Mouse (Mus musculus) cerebellum, adult 2 months (tissue): Measurements from ENCODE around the gene St6galnac5. TPM values are rescaled to one million over a fixed set of nuclear protein-coding genes. Genes with fewer than 3 reads are reported as not detected.

Source experiments
- DNase-seq, 2 experiments: peaks; one replicate each; pipeline ENCODE4 v3.0.0; 2021
- H3K27ac ChIP-seq: fragments of 200-500 bp; 2 replicates; pipeline ENCODE4 v1.5.1; 2012; ENCODE audit warnings: low read length, control low read depth, inconsistent platforms; ENCODE audit not compliant: insufficient read depth
- H3K27me3 ChIP-seq: fragments of 200-500 bp; 2 replicates; pipeline ENCODE4 v1.6.1; 2012; ENCODE audit warnings: inconsistent platforms, mild to moderate bottlenecking, low read length, moderate library complexity; ENCODE audit not compliant: control insufficient read depth, insufficient read depth
- H3K4me1 ChIP-seq: fragments of 200-500 bp; 2 replicates; pipeline ENCODE4 v1.6.1; 2011; ENCODE audit warnings: low read length; ENCODE audit not compliant: control insufficient read depth, insufficient read depth
- H3K4me3 ChIP-seq: fragments of 200-500 bp; replicated peaks from 2 replicates; pipeline ENCODE3; 2011; ENCODE audit warnings: mild to moderate bottlenecking, low read depth, low read length, control low read depth; ENCODE audit not compliant: insufficient read depth
- CTCF ChIP-seq: fragments of 200-500 bp; IDR thresholded peaks from 2 replicates; pipeline ENCODE4 v1.5.1; 2011; ENCODE audit warnings: low read depth, mild to moderate bottlenecking, control low read depth, low read length, moderate library complexity, borderline replicate concordance; ENCODE audit not compliant: insufficient read depth
- POLR2A ChIP-seq: fragments of 200-500 bp; IDR thresholded peaks from 2 replicates; pipeline ENCODE4 v1.6.1; 2011; ENCODE audit warnings: low read length, control low read depth, borderline replicate concordance; ENCODE audit not compliant: insufficient read depth
- WGBS: fragments of 180-500 bp; shearing (Covaris S2); methylation state at CpG from one replicate; pipeline ENCODE4 v1.1.7; 2018; 5-methylcytosine and 5-hydroxymethylcytosine counted together
- polyA plus RNA-seq: library from polyadenylated mRNA; depleted of rRNA; stranded (reverse); fragments of >200 nt; gene quantifications from 2 replicates; pipeline ENCODE4 v1.2.3, GENCODE M21; 2012

Gene St6galnac5
- polyA plus RNA-seq, 1 experiment: 4.5 TPM

DNA sequence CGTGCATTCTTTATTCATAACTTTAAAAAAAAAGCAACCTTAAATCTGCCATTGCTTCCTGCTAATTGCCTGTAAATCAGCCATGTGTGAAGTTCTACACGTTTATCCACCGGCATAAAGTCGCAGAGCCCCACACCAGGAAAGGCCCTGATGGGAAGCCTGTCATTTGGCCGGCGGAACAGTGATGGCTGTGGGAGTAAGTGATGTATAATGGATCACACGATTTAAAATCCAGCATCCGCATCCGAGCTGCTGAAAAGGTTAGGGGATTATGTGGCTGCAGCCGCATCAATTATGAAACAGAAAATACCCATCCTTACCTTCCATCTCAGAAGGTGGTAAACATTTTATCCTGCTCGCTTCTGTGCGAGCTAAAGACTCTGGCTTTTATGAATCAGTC lies 110.0 kb downstream of the St6galnac5 start:
- H3K27ac ChIP-seq: no peak overlapping the region
- 64% methylated on average over 12 of the region's 12 CpGs for WGBS
- H3K27me3 ChIP-seq: no peaks in the 10 kb centered on the region
- DNase-seq: no peak
- peaks cover 11% of the 10 kb centered on the region for H3K4me1 ChIP-seq
- TF ChIP-seq CTCF (no peak), POLR2A (no peak)
- no peak overlapping the region for H3K4me3 ChIP-seq

GRCm38 (mm10) chr3:152867654-152868525 lies 114.2 kb downstream of the St6galnac5 start:
- H3K27me3 ChIP-seq: no peaks in the 10 kb centered on the region
- no peak overlapping the region for H3K4me3 ChIP-seq
- peaks cover 11% of the 10 kb centered on the region for H3K4me1 ChIP-seq
- H3K27ac ChIP-seq: no peak overlapping the region
- TF ChIP-seq CTCF: no peak
- 26% methylated on average over 12 of the region's 12 CpGs for WGBS
- DNase-seq: peak; percentile 14 to 26

- Histone ChIP-seq H3K4me1 (peaks cover 11% of the 10 kb centered on the region), H3K4me3 (no peak overlapping the region), H3K27me3 (no peaks in the 10 kb centered on the region), H3K27ac (no peak overlapping the region)
- no peak for DNase-seq
- 91% methylated on average over 22 of the region's 22 CpGs for WGBS
- TF ChIP-seq CTCF (no peak), POLR2A (no peak)
Observed at GRCm38 (mm10) chr3:152866035-152866965, 115.7 kb downstream of the St6galnac5 start.

- H3K4me1 ChIP-seq: no peaks in the 10 kb centered on the region
- 79% methylated on average over 1 of the region's 1 CpGs for WGBS
- TF ChIP-seq POLR2A (no peak), CTCF (no peak)
- H3K27ac ChIP-seq: no peak overlapping the region
- H3K27me3 ChIP-seq: no peaks in the 10 kb centered on the region
- no peak overlapping the region for H3K4me3 ChIP-seq
- DNase-seq: no peak
Observed at GRCm38 (mm10) chr3:152861978-152862377, 120.1 kb downstream of the St6galnac5 start.

DNA sequence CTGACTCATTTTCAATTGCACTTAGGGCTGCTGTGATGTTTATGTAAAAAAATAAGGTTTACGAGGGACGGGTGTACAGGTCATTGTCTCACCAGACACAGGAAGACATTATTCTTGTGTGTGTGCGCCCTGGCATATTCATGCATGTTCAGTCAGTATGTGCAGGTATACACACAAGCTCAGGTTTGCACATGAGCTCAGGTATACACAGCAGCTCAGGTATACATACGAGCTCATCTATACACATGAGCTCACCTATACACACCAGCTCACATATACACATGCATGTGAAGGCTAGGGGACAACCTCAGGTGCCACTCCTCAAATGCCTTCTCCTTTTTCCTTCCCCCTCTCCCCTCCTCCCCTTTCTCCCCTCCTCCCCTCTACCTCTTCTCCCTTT lies 120.6 kb downstream of the St6galnac5 start:
- Histone ChIP-seq H3K4me1 (no peaks in the 10 kb centered on the region), H3K27me3 (no peaks in the 10 kb centered on the region), H3K4me3 (no peak overlapping the region), H3K27ac (no peak overlapping the region)
- no peak for TF ChIP-seq POLR2A
- WGBS: 95% methylated on average over 4 of the region's 4 CpGs
- no peak for DNase-seq

- TF ChIP-seq POLR2A (no peak), CTCF (no peak)
- no peak overlapping the region for H3K4me3 ChIP-seq
- H3K27me3 ChIP-seq: no peaks in the 10 kb centered on the region
- H3K27ac ChIP-seq: no peak overlapping the region
- no peaks in the 10 kb centered on the region; the same call in 1 of the 2 replicates for H3K4me1 ChIP-seq
- 20% methylated on average over 10 of the region's 10 CpGs for WGBS
- no peak for DNase-seq
Observed at GRCm38 (mm10) chr3:152856095-152856494, 126.0 kb downstream of the St6galnac5 start.

DNA sequence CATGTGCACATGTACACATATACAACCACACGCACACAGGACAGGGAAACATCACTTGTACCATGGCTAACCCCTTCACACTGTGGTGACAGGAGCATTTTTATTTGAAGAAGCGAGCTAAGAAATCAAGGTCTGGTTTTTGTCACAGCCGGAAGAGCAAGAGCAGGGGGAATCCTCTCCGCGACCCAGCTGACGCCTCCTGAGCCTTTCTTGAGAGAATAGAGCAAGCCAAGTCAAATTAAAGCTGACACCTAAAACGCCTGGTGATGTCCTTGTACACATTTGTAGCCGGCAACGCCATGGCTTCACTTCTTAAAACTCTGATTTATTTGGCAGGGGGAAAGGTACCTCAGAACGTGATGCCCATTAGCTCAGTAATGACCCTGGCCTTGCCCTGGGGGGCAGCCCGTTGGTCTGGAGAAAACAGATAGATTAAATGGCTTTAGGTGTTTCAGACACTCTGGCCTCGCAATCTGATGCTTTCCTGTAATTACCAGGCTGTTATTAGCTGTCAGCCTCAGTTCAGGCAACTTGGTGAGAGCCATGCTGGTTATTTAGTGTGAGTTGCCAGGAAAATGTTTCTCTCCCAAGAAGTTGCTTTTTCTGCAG lies 126.9 kb downstream of the St6galnac5 start:
- no peaks in the 10 kb centered on the region for H3K27me3 ChIP-seq
- H3K4me3 ChIP-seq: no peak overlapping the region
- H3K27ac ChIP-seq: no peak overlapping the region
- H3K4me1 ChIP-seq: no peaks in the 10 kb centered on the region; the same call in 1 of the 2 replicates
- WGBS: 46% methylated on average over 12 of the region's 12 CpGs
- TF ChIP-seq CTCF (no peak), POLR2A (no peak)
- DNase-seq: no peak

DNA sequence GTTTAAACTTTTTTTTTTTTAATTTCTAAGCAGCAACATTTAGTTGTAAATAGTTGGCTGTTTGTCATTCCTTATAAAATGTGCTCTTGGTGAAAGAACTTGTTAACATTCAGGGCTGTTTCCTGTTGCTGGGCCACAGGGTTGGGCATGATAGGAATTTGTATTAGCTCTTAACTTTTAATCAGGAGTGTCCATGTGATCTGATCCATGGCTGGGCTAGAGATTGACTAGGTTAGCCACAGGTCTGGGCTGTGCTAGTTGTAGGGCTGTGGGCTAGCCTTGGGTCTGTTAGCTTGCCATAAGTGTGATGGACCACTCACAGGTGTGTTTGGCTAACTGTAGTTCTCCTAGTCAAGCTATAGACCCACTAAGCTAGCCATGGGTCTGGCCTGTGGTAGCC lies 138.1 kb downstream of the St6galnac5 start:
- Histone ChIP-seq H3K4me3 (no peak overlapping the region), H3K4me1 (no peaks in the 10 kb centered on the region), H3K27me3 (no peaks in the 10 kb centered on the region), H3K27ac (no peak overlapping the region)
- DNase-seq: no peak
- TF ChIP-seq CTCF (no peak), POLR2A (no peak)
